Mouse (Mus musculus) embryonic facial prominence, embryonic 14.5 days (tissue): ENCODE results near the gene Rassf6. TPM values are rescaled to one million over a fixed set of nuclear protein-coding genes. Genes with fewer than 3 reads are reported as not detected.

ENCODE experiments used
- ATAC-seq: fragments of 200-750 bp; cut with Nextera tagmentation; 2 replicates; pipeline ENCODE4 v1.8.0; 2017; ENCODE audit warnings: low read depth, moderate number of reproducible peaks, moderate TSS enrichment
- DNase-seq: peaks from one replicate; pipeline ENCODE4 v3.0.0-alpha.2; 2015; ENCODE audit warnings: low spot score
- H3K27ac ChIP-seq: fragments of 300-500 bp; sonication (generic); replicated peaks from 2 replicates; pipeline ENCODE4 v1.5.1; 2014; ENCODE audit warnings: low read depth, mild to moderate bottlenecking, low read length, moderate library complexity
- H3K27me3 ChIP-seq: fragments of 300-500 bp; sonication (generic); replicated peaks from 2 replicates; pipeline ENCODE4 v1.6.1; 2014; ENCODE audit warnings: low read length; ENCODE audit not compliant: control insufficient read depth, insufficient read depth
- H3K36me3 ChIP-seq: fragments of 300-500 bp; sonication (generic); 2 replicates; pipeline ENCODE4 v1.6.1; 2014; ENCODE audit warnings: low read length, mixed read lengths; ENCODE audit not compliant: control insufficient read depth, insufficient read depth
- H3K4me1 ChIP-seq: fragments of 300-500 bp; sonication (generic); 2 replicates; pipeline ENCODE4 v1.6.1; 2014; ENCODE audit warnings: antibody characterized with exemption, low read length; ENCODE audit not compliant: control insufficient read depth, insufficient read depth
- H3K4me2 ChIP-seq: fragments of 300-500 bp; sonication (generic); 2 replicates; pipeline ENCODE4 v1.6.1; 2014; ENCODE audit warnings: low read depth, mild to moderate bottlenecking, low read length, moderate library complexity, mixed read lengths
- H3K4me3 ChIP-seq: fragments of 300-500 bp; sonication (generic); 2 replicates; pipeline ENCODE4 v1.5.1; 2014; ENCODE audit warnings: low read depth, mild to moderate bottlenecking, low read length
- H3K9ac ChIP-seq: fragments of 300-500 bp; sonication (generic); 2 replicates; pipeline ENCODE4 v1.6.1; 2014; ENCODE audit warnings: low read depth, mild to moderate bottlenecking, low read length, moderate library complexity, mixed read lengths
- H3K9me3 ChIP-seq: fragments of 300-500 bp; sonication (generic); 2 replicates; pipeline ENCODE4 v1.6.1; 2016; ENCODE audit warnings: low read length; ENCODE audit not compliant: control insufficient read depth
- WGBS: fragments of 180-500 bp; shearing (Covaris S2); extraction: QIAGEN DNeasy Blood & Tissue Kit; methylation state at CpG from one replicate; pipeline ENCODE4 v1.1.7; 2014; 5-methylcytosine and 5-hydroxymethylcytosine counted together
- polyA plus RNA-seq: library from polyadenylated mRNA; unstranded; fragments of >200 nt; fragmentation: Nextera tagmentation; extraction: Ambion mirVana; gene quantifications from 2 replicates; pipeline ENCODE4 v1.2.1, GENCODE M21; 2014

Rassf6 gene
- polyA plus RNA-seq, 1 experiment from 2014 or later: 2.1 TPM

- H3K9me3 ChIP-seq: no peaks in the 10 kb centered on the region
- no peaks in the 10 kb centered on the region for H3K4me1 ChIP-seq
- no peak overlapping the region for H3K27ac ChIP-seq
- no peaks in the 10 kb centered on the region for H3K36me3 ChIP-seq
- 71% methylated on average over 6 of the region's 6 CpGs for WGBS
- H3K9ac ChIP-seq: no peak overlapping the region
- H3K4me3 ChIP-seq: no peak overlapping the region
- H3K4me2 ChIP-seq: no peak overlapping the region
- ATAC-seq (no peak), DNase-seq (no peak)
- H3K27me3 ChIP-seq: no peaks in the 10 kb centered on the region
Measured at GRCm38 (mm10) chr5:90591936-90592335, 48.5 kb downstream of the Rassf6 start.

- Histone ChIP-seq H3K9ac (no peak overlapping the region), H3K4me1 (no peaks in the 10 kb centered on the region), H3K27ac (no peak overlapping the region), H3K36me3 (no peaks in the 10 kb centered on the region), H3K4me2 (no peak overlapping the region), H3K27me3 (no peaks in the 10 kb centered on the region), H3K9me3 (no peaks in the 10 kb centered on the region), H3K4me3 (no peak overlapping the region)
- WGBS: 77% methylated on average over 9 of the region's 10 CpGs
- no peak; the same call in 1 of the 2 replicates for ATAC-seq
- no peak for DNase-seq
Measured at GRCm38 (mm10) chr5:90590676-90591075, 49.8 kb downstream of the Rassf6 start.

- H3K27ac ChIP-seq: no peak overlapping the region
- 27% methylated on average over 25 of the region's 25 CpGs for WGBS
- no peaks in the 10 kb centered on the region for H3K36me3 ChIP-seq
- H3K9me3 ChIP-seq: no peaks in the 10 kb centered on the region
- DNase-seq (peak; percentile 76), ATAC-seq (peak; percentile 47)
- H3K27me3 ChIP-seq: no peaks in the 10 kb centered on the region
- peak overlapping the region; percentile 70 for H3K4me2 ChIP-seq
- H3K9ac ChIP-seq: peak overlapping the region; percentile 64
- H3K4me1 ChIP-seq: no peaks in the 10 kb centered on the region
- H3K4me3 ChIP-seq: peak overlapping the region; percentile 41
Measured at GRCm38 (mm10) chr5:90588708-90589595, 51.5 kb downstream of the Rassf6 start.

- 89% methylated on average over 5 of the region's 5 CpGs for WGBS
- ATAC-seq: no peak
- Histone ChIP-seq H3K36me3 (no peaks in the 10 kb centered on the region), H3K27ac (no peak overlapping the region), H3K9ac (no peak overlapping the region), H3K4me3 (no peak overlapping the region), H3K4me1 (no peaks in the 10 kb centered on the region), H3K4me2 (no peak overlapping the region), H3K9me3 (no peaks in the 10 kb centered on the region), H3K27me3 (no peaks in the 10 kb centered on the region)
- DNase-seq: no peak
Measured at GRCm38 (mm10) chr5:90588104-90588503, 52.4 kb downstream of the Rassf6 start.

GRCm38 (mm10) chr5:90586511-90586910, 53.9 kb downstream of the Rassf6 start:
- Histone ChIP-seq H3K4me1 (no peaks in the 10 kb centered on the region), H3K36me3 (no peaks in the 10 kb centered on the region), H3K9me3 (no peaks in the 10 kb centered on the region), H3K9ac (no peak overlapping the region), H3K4me3 (no peak overlapping the region), H3K27ac (no peak overlapping the region), H3K27me3 (no peaks in the 10 kb centered on the region), H3K4me2 (no peak overlapping the region)
- WGBS: 73% methylated on average over 5 of the region's 5 CpGs
- ATAC-seq: no peak
- no peak for DNase-seq

GRCm38 (mm10) chr5:90584799-90585198, 55.7 kb downstream of the Rassf6 start:
- 85% methylated on average over 7 of the region's 7 CpGs for WGBS
- no peak overlapping the region for H3K9ac ChIP-seq

GRCm38 (mm10) chr5:90582179-90582578, 58.3 kb downstream of the Rassf6 start:
- H3K4me1 ChIP-seq: no peaks in the 10 kb centered on the region
- no peak for ATAC-seq
- WGBS: 85% methylated on average over 6 of the region's 6 CpGs

More at GRCm38 (mm10) chr5:90584799-90585198, 55.7 kb downstream of the Rassf6 start:
- no peak overlapping the region for H3K4me3 ChIP-seq
- DNase-seq (no peak), ATAC-seq (no peak)
- H3K36me3 ChIP-seq: no peaks in the 10 kb centered on the region
- no peak overlapping the region for H3K27ac ChIP-seq
- no peaks in the 10 kb centered on the region for H3K9me3 ChIP-seq
- H3K4me2 ChIP-seq: no peak overlapping the region
- H3K27me3 ChIP-seq: no peaks in the 10 kb centered on the region
- H3K4me1 ChIP-seq: no peaks in the 10 kb centered on the region

GRCm38 (mm10) chr5:90579556-90579955, 60.9 kb downstream of the Rassf6 start:
- no peak for ATAC-seq

More at GRCm38 (mm10) chr5:90582179-90582578, 58.3 kb downstream of the Rassf6 start:
- Histone ChIP-seq H3K27me3 (no peaks in the 10 kb centered on the region), H3K36me3 (no peaks in the 10 kb centered on the region), H3K27ac (no peak overlapping the region), H3K9ac (no peak overlapping the region), H3K4me3 (no peak overlapping the region), H3K9me3 (no peaks in the 10 kb centered on the region), H3K4me2 (no peak overlapping the region)
- DNase-seq: no peak

GRCm38 (mm10) chr5:90577751-90578150, 62.7 kb downstream of the Rassf6 start:
- Histone ChIP-seq H3K36me3 (no peaks in the 10 kb centered on the region), H3K27me3 (no peaks in the 10 kb centered on the region), H3K4me2 (no peak overlapping the region), H3K4me1 (no peaks in the 10 kb centered on the region), H3K9ac (no peak overlapping the region), H3K9me3 (no peaks in the 10 kb centered on the region), H3K27ac (no peak overlapping the region), H3K4me3 (no peak overlapping the region)
- ATAC-seq: no peak
- 76% methylated on average over 9 of the region's 9 CpGs for WGBS
- no peak for DNase-seq

More at GRCm38 (mm10) chr5:90579556-90579955, 60.9 kb downstream of the Rassf6 start:
- Histone ChIP-seq H3K27ac (no peak overlapping the region), H3K27me3 (no peaks in the 10 kb centered on the region), H3K36me3 (no peaks in the 10 kb centered on the region), H3K4me3 (no peak overlapping the region), H3K9me3 (no peaks in the 10 kb centered on the region), H3K4me1 (no peaks in the 10 kb centered on the region), H3K9ac (no peak overlapping the region), H3K4me2 (no peak overlapping the region)
- 78% methylated on average over 9 of the region's 9 CpGs for WGBS
- no peak for DNase-seq
